Mouse (Mus musculus): Measurements from ENCODE around the gene Erc2. TPM values are rescaled to one million over a fixed set of nuclear protein-coding genes. Genes with fewer than 3 reads are reported as not detected.

Erc2 gene
- polyA plus RNA-seq, 1 experiment: 0.53 TPM

- Histone ChIP-seq H3K4me3 (no peak overlapping the region), H3K4me2 (ENCODE audit: low read depth) (peak overlapping the region; percentile 58)
- 0 out of 2 replicates have a peak, but pooled peaks have one; percentile 32 for TF ChIP-seq CEBPB (IDR thresholded peaks at IDR 0.05; ENCODE audit: insufficient read depth, poor library complexity, severe bottlenecking)
- no peak for TF ChIP-seq REST (IDR thresholded peaks at IDR 0.05; ENCODE audit: insufficient read depth, insufficient read length)
Measured at GRCm38 (mm10) chr14:27823897-27824296, 201.7 kb downstream of the Erc2 start.

GRCm38 (mm10) chr14:27826829-27827228, 204.6 kb downstream of the Erc2 start:
- TF ChIP-seq MAX (IDR thresholded peaks at IDR 0.05; ENCODE audit: low read depth) (no peak), POLR2AphosphoS2 (IDR thresholded peaks at IDR 0.05; ENCODE audit: insufficient read length, low read depth) (no peak), SRF (IDR thresholded peaks at IDR 0.05; ENCODE audit: control insufficient read depth, insufficient read length, low read depth) (no peak), TCF12 (IDR thresholded peaks at IDR 0.05; ENCODE audit: insufficient read depth, poor library complexity, severe bottlenecking) (no peak), REST (IDR thresholded peaks at IDR 0.05; ENCODE audit: insufficient read depth, insufficient read length) (no peak), MYOD1 (IDR thresholded peaks at IDR 0.05; ENCODE audit: control insufficient read depth in 1 of 3, insufficient read length in 2 of 3, low read depth in 2 of 3) (no peak), POLR2A (IDR thresholded peaks at IDR 0.05; ENCODE audit: insufficient read length, low read depth) (no peak), MYOG (IDR thresholded peaks at IDR 0.05; ENCODE audit: control insufficient read depth in 1 of 3, insufficient read depth in 1 of 3, insufficient read length in 2 of 3, low read depth in 2 of 3) (no peak), TCF3 (IDR thresholded peaks at IDR 0.05; ENCODE audit: insufficient read length, low read depth) (no peak), USF1 (IDR thresholded peaks at IDR 0.05; ENCODE audit: low read depth) (no peak), E2F4 (IDR thresholded peaks at IDR 0.05; ENCODE audit: insufficient read depth) (no peak), CEBPB (IDR thresholded peaks at IDR 0.05; ENCODE audit: insufficient read depth, poor library complexity, severe bottlenecking) (no peak)
- H3ac ChIP-seq (ENCODE audit: control insufficient read depth, insufficient read length): no peak overlapping the region
- no peaks in the 10 kb centered on the region for H3K27me3 ChIP-seq (ENCODE audit: control insufficient read depth, insufficient read depth, insufficient read length)
- H3K79me2 ChIP-seq (ENCODE audit: control insufficient read depth, insufficient read depth): no peaks in the 10 kb centered on the region
- H3K4me2 ChIP-seq (ENCODE audit: low read depth): no peak overlapping the region
- H3K4me3 ChIP-seq: no peak overlapping the region
- no peaks in the 10 kb centered on the region for H3K36me3 ChIP-seq (ENCODE audit: control insufficient read depth, insufficient read depth)

More at GRCm38 (mm10) chr14:27823897-27824296, 201.7 kb downstream of the Erc2 start:
- Histone ChIP-seq H3K79me2 (ENCODE audit: control insufficient read depth, insufficient read depth) (no peaks in the 10 kb centered on the region), H3ac (ENCODE audit: control insufficient read depth, insufficient read length) (no peak overlapping the region), H3K36me3 (ENCODE audit: control insufficient read depth, insufficient read depth) (no peaks in the 10 kb centered on the region), H3K27me3 (ENCODE audit: control insufficient read depth, insufficient read depth, insufficient read length) (no peaks in the 10 kb centered on the region)

- TF ChIP-seq TCF12 (IDR thresholded peaks at IDR 0.05; ENCODE audit: insufficient read depth, poor library complexity, severe bottlenecking) (no peak), TCF3 (IDR thresholded peaks at IDR 0.05; ENCODE audit: insufficient read length, low read depth) (no peak), CEBPB (IDR thresholded peaks at IDR 0.05; ENCODE audit: insufficient read depth, poor library complexity, severe bottlenecking) (no peak), SRF (IDR thresholded peaks at IDR 0.05; ENCODE audit: control insufficient read depth, insufficient read length, low read depth) (no peak), POLR2AphosphoS2 (IDR thresholded peaks at IDR 0.05; ENCODE audit: insufficient read length, low read depth) (no peak), E2F4 (IDR thresholded peaks at IDR 0.05; ENCODE audit: insufficient read depth) (no peak), MYOG (IDR thresholded peaks at IDR 0.05; ENCODE audit: control insufficient read depth in 1 of 3, insufficient read depth in 1 of 3, insufficient read length in 2 of 3, low read depth in 2 of 3) (no peak), MYOD1 (IDR thresholded peaks at IDR 0.05; ENCODE audit: control insufficient read depth in 1 of 3, insufficient read length in 2 of 3, low read depth in 2 of 3) (no peak), MAX (IDR thresholded peaks at IDR 0.05; ENCODE audit: low read depth) (no peak), USF1 (IDR thresholded peaks at IDR 0.05; ENCODE audit: low read depth) (no peak), POLR2A (IDR thresholded peaks at IDR 0.05; ENCODE audit: insufficient read length, low read depth) (no peak), REST (IDR thresholded peaks at IDR 0.05; ENCODE audit: insufficient read depth, insufficient read length) (no peak)
Measured at GRCm38 (mm10) chr14:27828089-27828488, 205.9 kb downstream of the Erc2 start.

GRCm38 (mm10) chr14:27832196-27832595, 210.0 kb downstream of the Erc2 start:
- no peaks in the 10 kb centered on the region for H3K79me2 ChIP-seq (ENCODE audit: control insufficient read depth, insufficient read depth)
- H3K36me3 ChIP-seq (ENCODE audit: control insufficient read depth, insufficient read depth): no peaks in the 10 kb centered on the region
- H3K27me3 ChIP-seq (ENCODE audit: control insufficient read depth, insufficient read depth, insufficient read length): no peaks in the 10 kb centered on the region
- no peak overlapping the region for H3K4me2 ChIP-seq (ENCODE audit: low read depth)
- TF ChIP-seq POLR2AphosphoS2 (IDR thresholded peaks at IDR 0.05; ENCODE audit: insufficient read length, low read depth) (no peak), E2F4 (IDR thresholded peaks at IDR 0.05; ENCODE audit: insufficient read depth) (no peak), MYOG (IDR thresholded peaks at IDR 0.05; ENCODE audit: control insufficient read depth in 1 of 3, insufficient read depth in 1 of 3, insufficient read length in 2 of 3, low read depth in 2 of 3) (no peak), MYOD1 (IDR thresholded peaks at IDR 0.05; ENCODE audit: control insufficient read depth in 1 of 3, insufficient read length in 2 of 3, low read depth in 2 of 3) (no peak), TCF3 (IDR thresholded peaks at IDR 0.05; ENCODE audit: insufficient read length, low read depth) (no peak), REST (IDR thresholded peaks at IDR 0.05; ENCODE audit: insufficient read depth, insufficient read length) (no peak), CEBPB (IDR thresholded peaks at IDR 0.05; ENCODE audit: insufficient read depth, poor library complexity, severe bottlenecking) (no peak), USF1 (IDR thresholded peaks at IDR 0.05; ENCODE audit: low read depth) (no peak), SRF (IDR thresholded peaks at IDR 0.05; ENCODE audit: control insufficient read depth, insufficient read length, low read depth) (no peak), POLR2A (IDR thresholded peaks at IDR 0.05; ENCODE audit: insufficient read length, low read depth) (no peak), MAX (IDR thresholded peaks at IDR 0.05; ENCODE audit: low read depth) (no peak), TCF12 (IDR thresholded peaks at IDR 0.05; ENCODE audit: insufficient read depth, poor library complexity, severe bottlenecking) (no peak)
- H3ac ChIP-seq (ENCODE audit: control insufficient read depth, insufficient read length): no peak overlapping the region
- no peak overlapping the region for H3K4me3 ChIP-seq

More at GRCm38 (mm10) chr14:27828089-27828488, 205.9 kb downstream of the Erc2 start:
- H3ac ChIP-seq (ENCODE audit: control insufficient read depth, insufficient read length): no peak overlapping the region
- H3K36me3 ChIP-seq (ENCODE audit: control insufficient read depth, insufficient read depth): no peaks in the 10 kb centered on the region
- H3K79me2 ChIP-seq (ENCODE audit: control insufficient read depth, insufficient read depth): no peaks in the 10 kb centered on the region
- H3K4me3 ChIP-seq: no peak overlapping the region
- H3K27me3 ChIP-seq (ENCODE audit: control insufficient read depth, insufficient read depth, insufficient read length): no peaks in the 10 kb centered on the region
- no peak overlapping the region for H3K4me2 ChIP-seq (ENCODE audit: low read depth)

GRCm38 (mm10) chr14:27835351-27835750, 213.1 kb downstream of the Erc2 start:
- Histone ChIP-seq H3K27me3 (ENCODE audit: control insufficient read depth, insufficient read depth, insufficient read length) (no peaks in the 10 kb centered on the region), H3ac (ENCODE audit: control insufficient read depth, insufficient read length) (no peak overlapping the region), H3K4me3 (no peak overlapping the region), H3K4me2 (ENCODE audit: low read depth) (no peak overlapping the region), H3K36me3 (ENCODE audit: control insufficient read depth, insufficient read depth) (no peaks in the 10 kb centered on the region), H3K79me2 (ENCODE audit: control insufficient read depth, insufficient read depth) (no peaks in the 10 kb centered on the region)
- TF ChIP-seq E2F4 (IDR thresholded peaks at IDR 0.05; ENCODE audit: insufficient read depth) (no peak), TCF3 (IDR thresholded peaks at IDR 0.05; ENCODE audit: insufficient read length, low read depth) (no peak), POLR2A (IDR thresholded peaks at IDR 0.05; ENCODE audit: insufficient read length, low read depth) (no peak), TCF12 (IDR thresholded peaks at IDR 0.05; ENCODE audit: insufficient read depth, poor library complexity, severe bottlenecking) (no peak), SRF (IDR thresholded peaks at IDR 0.05; ENCODE audit: control insufficient read depth, insufficient read length, low read depth) (no peak)
